Mouse (Mus musculus) heart, embryonic 11.5 days (tissue): ENCODE data around the gene Olfr191. TPM values are rescaled to one million over a fixed set of nuclear protein-coding genes. Genes with fewer than 3 reads are reported as not detected.
"Not testable (repeated sequence)": the region's sequence is repeated elsewhere in the genome, so short reads cannot be mapped to it uniquely, and the experiment has no call there.

Source experiments
- ATAC-seq: fragments of 200-750 bp; cut with Nextera tagmentation; replicated peaks from 2 replicates; pipeline ENCODE4 v1.8.0; 2017; ENCODE audit warnings: moderate library complexity; ENCODE audit not compliant: insufficient number of reproducible peaks, low FRiP score, low TSS enrichment
- H3K27ac ChIP-seq: fragments of 300-500 bp; sonication (generic); 2 replicates; pipeline ENCODE4 v1.5.1; 2014; ENCODE audit warnings: mild to moderate bottlenecking, low read depth, low read length
- H3K27me3 ChIP-seq: fragments of 300-500 bp; sonication (generic); 2 replicates; pipeline ENCODE4 v1.6.1; 2014; ENCODE audit warnings: mild to moderate bottlenecking, low read length, mixed read lengths; ENCODE audit not compliant: control insufficient read depth, insufficient read depth
- H3K36me3 ChIP-seq: fragments of 300-500 bp; sonication (generic); 2 replicates; pipeline ENCODE4 v1.6.1; 2014; ENCODE audit warnings: mild to moderate bottlenecking, low read length, moderate library complexity, mixed read lengths; ENCODE audit not compliant: control insufficient read depth, insufficient read depth
- H3K4me1 ChIP-seq: fragments of 300-500 bp; sonication (generic); 2 replicates; pipeline ENCODE4 v1.6.1; 2014; ENCODE audit warnings: low read length; ENCODE audit not compliant: control insufficient read depth, insufficient read depth
- H3K4me2 ChIP-seq: fragments of 300-500 bp; sonication (generic); 2 replicates; pipeline ENCODE4 v1.6.1; 2014; ENCODE audit warnings: mild to moderate bottlenecking, moderate library complexity
- H3K4me3 ChIP-seq: fragments of 300-500 bp; sonication (generic); 2 replicates; pipeline ENCODE4 v1.5.1; 2014; ENCODE audit warnings: low read depth, low read length
- H3K9ac ChIP-seq: fragments of 300-500 bp; sonication (generic); 2 replicates; pipeline ENCODE4 v1.6.1; 2014; ENCODE audit warnings: mild to moderate bottlenecking, low read depth, low read length, moderate library complexity
- H3K9me3 ChIP-seq: fragments of 300-500 bp; sonication (generic); replicated peaks from 2 replicates; pipeline ENCODE4 v1.6.1; 2016; ENCODE audit warnings: low read length; ENCODE audit not compliant: control insufficient read depth
- WGBS: fragments of 180-500 bp; shearing (Covaris S2); extraction: QIAGEN DNeasy Blood & Tissue Kit; methylation state at CpG from one replicate; pipeline ENCODE4 v1.1.7; 2014; ENCODE audit not compliant: insufficient replicate concordance; 5-methylcytosine and 5-hydroxymethylcytosine counted together
- polyA plus RNA-seq: library from polyadenylated mRNA; unstranded; fragments of >200 nt; fragmentation: Nextera tagmentation; extraction: Ambion mirVana; gene quantifications from 2 replicates; pipeline ENCODE4 v1.2.1, GENCODE M21; 2014

The Olfr191 gene
- polyA plus RNA-seq, result not detected in 2 replicates

DNA sequence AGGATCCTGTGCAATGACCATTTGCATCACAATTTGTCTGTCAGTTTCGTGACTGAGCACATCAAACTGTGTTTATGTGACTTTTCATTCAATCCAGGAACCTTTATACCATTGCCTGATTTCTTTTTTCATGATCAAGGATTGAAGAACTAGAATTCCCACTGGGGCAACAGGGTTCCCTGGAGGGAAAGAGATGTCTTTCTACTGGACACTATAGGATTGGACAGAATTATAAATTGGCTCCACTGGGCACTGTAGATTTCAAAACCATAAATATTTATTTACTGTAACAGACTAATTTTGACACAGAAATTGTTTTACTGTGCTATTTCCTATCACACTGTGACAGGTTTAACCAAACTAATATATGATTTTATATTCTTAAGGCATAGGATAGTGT lies at the start of gene Olfr191:
Olfr191 (minus strand) TSS at position 101 of the 400 bp plus-strand sequence.
- H3K4me1 ChIP-seq, H3K36me3 ChIP-seq, H3K27ac ChIP-seq, H3K4me2 ChIP-seq, H3K9me3 ChIP-seq, ATAC-seq, H3K9ac ChIP-seq, H3K27me3 ChIP-seq, H3K4me3 ChIP-seq: not testable (repeated sequence)
- WGBS, result 48% methylated on average over 1 of the region's 1 CpGs

DNA sequence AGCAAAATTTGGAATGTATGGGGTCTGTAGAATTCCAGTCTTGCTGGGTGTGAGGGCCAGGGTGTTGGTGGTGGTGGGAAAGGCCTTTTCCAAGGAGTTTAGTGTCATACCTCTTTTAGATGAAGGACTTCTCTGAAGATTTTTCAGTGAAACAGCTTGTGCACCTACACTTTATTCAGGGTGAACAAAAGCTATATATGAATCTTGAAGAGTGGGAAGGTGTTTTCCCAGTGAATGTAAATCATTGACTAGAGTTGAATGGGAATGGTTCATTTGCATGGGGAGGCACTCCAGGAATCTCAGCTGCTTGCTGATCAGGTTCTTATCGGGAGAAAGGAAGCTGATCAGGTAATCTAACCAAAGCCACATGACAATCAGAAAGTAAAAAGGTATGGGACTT lies 41.1 kb upstream of the Olfr191 start:
- no peak overlapping the region for H3K4me3 ChIP-seq
- no peaks in the 10 kb centered on the region for H3K36me3 ChIP-seq
- no peak for ATAC-seq
- no peaks in the 10 kb centered on the region for H3K27me3 ChIP-seq
- H3K27ac ChIP-seq, result no peak overlapping the region
- 83% methylated on average over 1 of the region's 1 CpGs for WGBS
- H3K9ac ChIP-seq, result no peak overlapping the region
- H3K4me1 ChIP-seq, result no peaks in the 10 kb centered on the region
- peaks cover 3% of the 10 kb centered on the region for H3K9me3 ChIP-seq
- no peak overlapping the region for H3K4me2 ChIP-seq

DNA sequence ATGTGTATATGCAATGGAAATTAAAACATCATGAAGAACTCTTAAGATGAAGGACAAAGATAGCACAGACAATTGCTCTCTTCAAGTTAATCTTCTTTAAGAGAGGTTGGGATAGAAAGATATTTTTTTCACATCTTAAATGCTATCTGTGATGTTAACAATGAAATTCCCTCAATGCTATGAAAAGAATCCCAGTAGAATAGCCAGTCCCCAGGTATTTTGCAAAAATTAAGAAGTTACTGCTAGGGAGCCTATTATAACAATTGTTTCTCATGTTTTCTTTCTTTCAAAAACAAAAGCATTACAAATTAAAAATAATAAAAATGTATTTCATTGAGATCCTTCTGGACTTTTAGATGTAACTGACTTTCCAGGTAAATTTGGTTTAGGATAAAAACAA lies 31.3 kb upstream of the Olfr191 start, which contains the start of gene Olfr194:
Olfr194 (minus strand) TSS at position 101 of the 400 bp plus-strand sequence.
- Histone ChIP-seq H3K36me3 (no peaks in the 10 kb centered on the region), H3K9me3 (peaks cover 3% of the 10 kb centered on the region; the same call in 1 of the 2 replicates), H3K27me3 (no peaks in the 10 kb centered on the region), H3K27ac (no peak within 1 kb of the TSS), H3K4me1 (no peaks in the 10 kb centered on the region), H3K9ac (no peak within 1 kb of the TSS), H3K4me3 (no peak within 1 kb of the TSS), H3K4me2 (no peak within 1 kb of the TSS)
- ATAC-seq, result no peak

DNA sequence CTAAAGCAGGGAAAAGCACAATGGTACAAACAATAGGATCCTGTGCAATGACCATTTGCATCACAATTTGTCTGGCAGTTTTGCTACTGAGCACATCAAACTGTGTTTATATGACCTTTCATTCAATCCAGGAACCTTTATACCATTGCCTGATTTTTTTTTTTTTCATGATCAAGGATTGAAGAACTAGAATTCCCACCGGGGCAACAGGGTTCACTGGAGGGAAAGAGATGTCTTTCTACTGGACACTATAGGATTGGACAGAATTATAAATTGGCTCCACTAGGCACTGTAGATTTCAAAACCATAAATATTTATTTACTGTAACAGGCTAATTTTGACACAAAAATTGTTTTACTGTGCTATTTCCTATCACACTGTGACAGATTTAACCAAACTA lies 22.2 kb upstream of the Olfr191 start, which contains the start of gene Olfr193:
Olfr193 (minus strand) TSS at position 101 of the 400 bp plus-strand sequence.
- 68% methylated on average over 1 of the region's 1 CpGs for WGBS
- Histone ChIP-seq H3K36me3 (no peaks in the 10 kb centered on the region), H3K27ac (no peak within 1 kb of the TSS), H3K9ac (no peak within 1 kb of the TSS), H3K4me1 (no peaks in the 10 kb centered on the region), H3K4me3 (no peak within 1 kb of the TSS), H3K9me3 (peaks cover 3% of the 10 kb centered on the region; the same call in 1 of the 2 replicates), H3K4me2 (no peak within 1 kb of the TSS), H3K27me3 (no peaks in the 10 kb centered on the region)
- no peak for ATAC-seq

DNA sequence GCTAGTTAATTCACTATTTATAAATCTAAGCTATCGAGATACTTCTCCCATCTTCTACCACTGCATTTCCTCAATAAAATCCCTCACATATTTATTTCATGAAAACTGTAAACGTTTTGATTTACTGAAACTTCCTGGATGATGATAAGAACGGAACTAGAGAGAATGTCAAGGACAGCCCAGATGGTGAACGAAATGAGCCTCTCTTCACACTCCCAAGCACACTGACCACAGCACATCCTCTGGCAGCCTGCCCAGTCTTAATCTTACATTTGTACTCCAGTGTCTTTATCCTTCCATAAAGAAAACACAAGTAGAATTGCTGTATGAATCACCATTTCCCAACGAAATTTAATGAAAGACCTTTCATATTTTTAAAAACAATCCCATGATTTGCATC lies 18.9 kb upstream of the Olfr191 start:
- ATAC-seq, H3K4me2 ChIP-seq, H3K36me3 ChIP-seq, H3K4me1 ChIP-seq, H3K27me3 ChIP-seq, H3K27ac ChIP-seq, H3K9me3 ChIP-seq, H3K9ac ChIP-seq, H3K4me3 ChIP-seq: not testable (repeated sequence)
- 51% methylated on average over 5 of the region's 5 CpGs for WGBS

DNA sequence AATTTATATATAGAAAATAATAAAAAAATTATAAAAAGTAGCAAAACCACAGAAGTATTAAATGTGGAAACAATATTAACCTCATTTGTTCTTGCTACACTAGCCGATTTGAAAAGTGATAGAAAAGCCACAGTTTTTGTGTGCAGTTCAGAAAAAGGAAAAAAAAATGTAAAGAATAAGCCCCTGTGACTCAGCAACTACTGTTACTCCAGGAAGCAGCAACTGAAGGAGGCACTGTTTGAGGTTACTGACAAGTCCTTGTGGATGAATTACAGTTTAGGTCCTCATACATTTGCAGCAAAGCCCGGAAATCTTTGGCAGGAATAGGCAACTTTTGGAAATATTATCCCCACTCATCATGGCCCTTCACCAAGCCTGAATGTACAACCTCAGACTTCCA lies 15.7 kb upstream of the Olfr191 start:
- WGBS, result 77% methylated on average over 2 of the region's 2 CpGs
- no peak overlapping the region for H3K4me2 ChIP-seq
- ATAC-seq, result no peak
- H3K27me3 ChIP-seq, result no peaks in the 10 kb centered on the region
- H3K4me3 ChIP-seq, result no peak overlapping the region
- no peaks in the 10 kb centered on the region for H3K9me3 ChIP-seq
- H3K36me3 ChIP-seq, result no peaks in the 10 kb centered on the region
- no peaks in the 10 kb centered on the region for H3K4me1 ChIP-seq
- H3K9ac ChIP-seq, result no peak overlapping the region
- H3K27ac ChIP-seq, result no peak overlapping the region

DNA sequence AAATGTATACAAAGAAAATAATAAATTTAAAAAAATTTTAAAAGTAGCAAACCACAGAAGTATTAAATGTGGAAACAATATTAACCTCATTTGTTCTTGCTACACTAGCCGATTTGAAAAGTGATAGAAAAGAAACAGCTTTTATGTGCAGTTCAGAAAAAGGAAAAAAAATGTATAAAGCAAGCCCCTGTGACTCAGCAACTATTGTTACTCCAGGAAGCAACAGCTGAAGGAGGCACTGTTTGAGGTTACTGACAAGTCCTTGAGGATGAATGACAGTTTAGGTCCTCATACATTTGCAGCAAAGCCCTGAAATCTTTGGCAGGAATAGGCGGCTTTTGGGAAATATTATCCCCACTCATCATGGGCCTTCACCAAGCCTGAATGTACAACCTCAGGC lies 8.5 kb downstream of the Olfr191 start:
- 82% methylated on average over 2 of the region's 2 CpGs for WGBS
- not testable (repeated sequence) for H3K27me3 ChIP-seq, ATAC-seq, H3K36me3 ChIP-seq, H3K9ac ChIP-seq, H3K4me1 ChIP-seq, H3K4me3 ChIP-seq, H3K27ac ChIP-seq, H3K9me3 ChIP-seq, H3K4me2 ChIP-seq

DNA sequence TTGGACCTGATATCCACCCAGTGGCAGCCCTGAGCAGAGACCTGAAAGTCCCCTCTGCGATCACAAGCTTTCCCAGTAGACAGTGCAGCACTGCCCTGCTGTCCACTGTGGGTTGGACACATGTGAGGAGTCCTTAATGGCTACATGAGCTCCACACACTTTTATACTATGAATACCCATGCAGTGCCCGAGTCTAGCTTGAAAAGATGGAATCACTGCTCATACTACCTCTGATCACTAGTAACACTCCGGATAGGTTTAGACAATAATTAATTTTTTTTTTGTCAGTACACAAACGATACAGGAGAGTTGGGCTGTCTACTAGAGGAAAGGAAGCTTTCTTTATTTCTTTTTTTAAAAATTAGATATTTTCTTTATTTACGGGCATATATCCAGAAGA lies 11.7 kb downstream of the Olfr191 start, which contains the start of gene Olfr190:
Olfr190 (minus strand) TSS at position 101 of the 400 bp plus-strand sequence.
- H3K9ac ChIP-seq, result no peak within 1 kb of the TSS
- WGBS, result 82% methylated on average over 5 of the region's 5 CpGs
- no peaks in the 10 kb centered on the region for H3K9me3 ChIP-seq
- no peak within 1 kb of the TSS for H3K27ac ChIP-seq
- no peak within 1 kb of the TSS for H3K4me3 ChIP-seq
- H3K36me3 ChIP-seq, result no peaks in the 10 kb centered on the region
- no peaks in the 10 kb centered on the region for H3K4me1 ChIP-seq
- no peaks in the 10 kb centered on the region for H3K27me3 ChIP-seq
- H3K4me2 ChIP-seq, result no peak within 1 kb of the TSS
- no peak for ATAC-seq

DNA sequence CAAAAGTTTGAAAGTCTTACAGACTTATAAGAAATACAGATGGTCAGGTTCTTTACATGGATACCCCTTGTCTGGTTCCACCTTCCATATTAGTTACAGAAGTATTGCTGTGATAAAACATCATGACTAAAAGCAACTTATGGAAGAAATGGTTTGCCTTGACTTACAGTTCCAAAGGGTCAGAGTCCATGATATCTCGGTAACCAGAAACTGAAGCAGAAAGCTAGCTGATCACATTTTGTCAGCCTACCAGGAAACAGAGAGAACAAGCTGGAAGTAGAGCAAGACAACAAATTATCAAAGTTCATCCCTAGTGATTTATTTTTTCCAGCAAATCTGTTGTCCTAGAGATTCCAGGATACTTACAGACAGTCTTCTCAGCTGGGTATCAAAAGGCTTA lies 16.1 kb downstream of the Olfr191 start:
- no peaks in the 10 kb centered on the region for H3K9me3 ChIP-seq
- H3K4me2 ChIP-seq, result no peak overlapping the region
- H3K27ac ChIP-seq, result no peak overlapping the region
- ATAC-seq, result no peak
- no peak overlapping the region for H3K9ac ChIP-seq
- 81% methylated on average over 1 of the region's 1 CpGs for WGBS
- H3K36me3 ChIP-seq, result no peaks in the 10 kb centered on the region
- no peak overlapping the region for H3K4me3 ChIP-seq
- no peaks in the 10 kb centered on the region for H3K27me3 ChIP-seq
- H3K4me1 ChIP-seq, result no peaks in the 10 kb centered on the region
